Mouse (Mus musculus): ENCODE data around the gene Hnrnph3. TPM values are rescaled to one million over a fixed set of nuclear protein-coding genes. Genes with fewer than 3 reads are reported as not detected.
A peak's percentile ranks its signal among the peaks of the same experiment; 100 is the strongest.

Hnrnph3 gene
- 3.9 and 16.9 TPM in 2 replicates for total RNA-seq (2014; rRNA removed; ENCODE audit: low replicate concordance)
- 34.6 and 41.7 TPM in 2 replicates for polyA plus RNA-seq (2015; fragmentation: Nextera tagmentation; extraction: Ambion mirVana)

- Histone ChIP-seq H3K27ac (ENCODE audit: low read depth) (peak within 1 kb of the TSS; percentile 100), H3K27me3 (ENCODE audit: control insufficient read depth, insufficient read depth, low read length) (no peaks in the 10 kb centered on the region), H3K9me3 (replicated peaks; ENCODE audit: control insufficient read depth, low read length) (no peaks in the 10 kb centered on the region), H3K4me1 (ENCODE audit: control insufficient read depth, insufficient read depth) (peaks cover 21% of the 10 kb centered on the region), H3K4me3 (ENCODE audit: low read depth, low read length) (peak within 1 kb of the TSS; percentile 96), H3K4me2 (ENCODE audit: low read depth, low read length) (peak within 1 kb of the TSS; percentile 90), H3K36me3 (replicated peaks; ENCODE audit: control insufficient read depth, insufficient read depth, low read length) (no peaks in the 10 kb centered on the region), H3K9ac (replicated peaks; ENCODE audit: low read depth, low read length) (peak within 1 kb of the TSS; percentile 98)
- TF ChIP-seq CTCF (IDR thresholded peaks at IDR 0.05; ENCODE audit: low read depth): no peak
- peak; percentile 89 for TF ChIP-seq EP300 (IDR thresholded peaks at IDR 0.05; ENCODE audit: low read depth)
- peak; percentile 98 for DNase-seq (ENCODE audit: low spot score)
- WGBS: under 1% methylated on average over 39 of the region's 69 CpGs
- peak; percentile 93 for ATAC-seq (ENCODE audit: insufficient read depth, low read depth)
Observed at GRCm38 (mm10) chr10:63023749-63024579, at the start of gene Hnrnph3, which contains the start of gene Pbld2. TSS of gene Hnrnph3 (minus strand) at chr10:63024217. TSS of gene Pbld2 (plus strand) at chr10:63024315.

- H3K4me1 ChIP-seq (ENCODE audit: control insufficient read depth, insufficient read depth): 0 out of 2 replicates have a peak, but pooled peaks cover 1% of the 10 kb centered on the region
- ATAC-seq (ENCODE audit: insufficient read depth, low read depth): peak; percentile 87
- no peak overlapping the region for H3K9ac ChIP-seq (replicated peaks; ENCODE audit: low read depth, low read length)
- 0 out of 2 replicates have a peak, but pooled peaks cover 4% of the 10 kb centered on the region for H3K9me3 ChIP-seq (replicated peaks; ENCODE audit: control insufficient read depth, low read length)
- H3K27me3 ChIP-seq (ENCODE audit: control insufficient read depth, insufficient read depth, low read length): no peaks in the 10 kb centered on the region
- no peak overlapping the region for H3K27ac ChIP-seq (ENCODE audit: low read depth)
- no peak overlapping the region for H3K4me2 ChIP-seq (ENCODE audit: low read depth, low read length)
- H3K4me3 ChIP-seq (ENCODE audit: low read depth, low read length): no peak overlapping the region
- DNase-seq (ENCODE audit: low spot score): peak; percentile 64
- TF ChIP-seq EP300 (IDR thresholded peaks at IDR 0.05; ENCODE audit: low read depth): no peak
- peak; percentile 89 for TF ChIP-seq CTCF (IDR thresholded peaks at IDR 0.05; ENCODE audit: low read depth)
- WGBS: 8% methylated on average over 5 of the region's 5 CpGs
- no peaks in the 10 kb centered on the region for H3K36me3 ChIP-seq (replicated peaks; ENCODE audit: control insufficient read depth, insufficient read depth, low read length)
Observed at GRCm38 (mm10) chr10:63065988-63066387, 42.0 kb upstream of the Hnrnph3 start.

- ATAC-seq (ENCODE audit: insufficient read depth, low read depth): no peak
- no peaks in the 10 kb centered on the region for H3K27me3 ChIP-seq (ENCODE audit: control insufficient read depth, insufficient read depth, low read length)
- peaks cover 6% of the 10 kb centered on the region for H3K4me1 ChIP-seq (ENCODE audit: control insufficient read depth, insufficient read depth)
- H3K4me3 ChIP-seq (ENCODE audit: low read depth, low read length): no peak overlapping the region
- 60% methylated on average over 8 of the region's 8 CpGs for WGBS
- H3K27ac ChIP-seq (ENCODE audit: low read depth): no peak overlapping the region
- no peak for TF ChIP-seq CTCF (IDR thresholded peaks at IDR 0.05; ENCODE audit: low read depth)
- H3K36me3 ChIP-seq (replicated peaks; ENCODE audit: control insufficient read depth, insufficient read depth, low read length): no peaks in the 10 kb centered on the region
- H3K9ac ChIP-seq (replicated peaks; ENCODE audit: low read depth, low read length): no peak overlapping the region
- no peak for DNase-seq (ENCODE audit: low spot score)
- H3K9me3 ChIP-seq (replicated peaks; ENCODE audit: control insufficient read depth, low read length): 0 out of 2 replicates have a peak, but pooled peaks cover 4% of the 10 kb centered on the region
- H3K4me2 ChIP-seq (ENCODE audit: low read depth, low read length): no peak overlapping the region
Observed at GRCm38 (mm10) chr10:63065561-63065960, 41.5 kb upstream of the Hnrnph3 start.

- Histone ChIP-seq H3K36me3 (replicated peaks; ENCODE audit: control insufficient read depth, insufficient read depth, low read length) (no peaks in the 10 kb centered on the region), H3K9ac (replicated peaks; ENCODE audit: low read depth, low read length) (no peak overlapping the region), H3K4me2 (ENCODE audit: low read depth, low read length) (no peak overlapping the region), H3K4me3 (ENCODE audit: low read depth, low read length) (no peak overlapping the region), H3K27me3 (ENCODE audit: control insufficient read depth, insufficient read depth, low read length) (no peaks in the 10 kb centered on the region), H3K9me3 (replicated peaks; ENCODE audit: control insufficient read depth, low read length) (0 out of 2 replicates have a peak, but pooled peaks cover 4% of the 10 kb centered on the region), H3K27ac (ENCODE audit: low read depth) (no peak overlapping the region), H3K4me1 (ENCODE audit: control insufficient read depth, insufficient read depth) (peaks cover 11% of the 10 kb centered on the region)
- 81% methylated on average over 9 of the region's 9 CpGs for WGBS
- ATAC-seq (ENCODE audit: insufficient read depth, low read depth) (no peak), DNase-seq (ENCODE audit: low spot score) (no peak)
- TF ChIP-seq EP300 (IDR thresholded peaks at IDR 0.05; ENCODE audit: low read depth): no peak
- TF ChIP-seq CTCF (IDR thresholded peaks at IDR 0.05; ENCODE audit: low read depth): no peak
Observed at GRCm38 (mm10) chr10:63064516-63064915, 40.5 kb upstream of the Hnrnph3 start.

GRCm38 (mm10) chr10:63063365-63063764, 39.3 kb upstream of the Hnrnph3 start:
- Histone ChIP-seq H3K9ac (replicated peaks; ENCODE audit: low read depth, low read length) (no peak overlapping the region), H3K4me3 (ENCODE audit: low read depth, low read length) (no peak overlapping the region), H3K27ac (ENCODE audit: low read depth) (no peak overlapping the region), H3K4me2 (ENCODE audit: low read depth, low read length) (no peak overlapping the region), H3K27me3 (ENCODE audit: control insufficient read depth, insufficient read depth, low read length) (no peaks in the 10 kb centered on the region), H3K4me1 (ENCODE audit: control insufficient read depth, insufficient read depth) (peaks cover 11% of the 10 kb centered on the region), H3K9me3 (replicated peaks; ENCODE audit: control insufficient read depth, low read length) (no peaks in the 10 kb centered on the region), H3K36me3 (replicated peaks; ENCODE audit: control insufficient read depth, insufficient read depth, low read length) (no peaks in the 10 kb centered on the region)
- TF ChIP-seq EP300 (IDR thresholded peaks at IDR 0.05; ENCODE audit: low read depth) (no peak), CTCF (IDR thresholded peaks at IDR 0.05; ENCODE audit: low read depth) (no peak)
- ATAC-seq (ENCODE audit: insufficient read depth, low read depth): no peak
- 73% methylated on average over 7 of the region's 7 CpGs for WGBS
- DNase-seq (ENCODE audit: low spot score): no peak
